In the genomic region with DNA sequence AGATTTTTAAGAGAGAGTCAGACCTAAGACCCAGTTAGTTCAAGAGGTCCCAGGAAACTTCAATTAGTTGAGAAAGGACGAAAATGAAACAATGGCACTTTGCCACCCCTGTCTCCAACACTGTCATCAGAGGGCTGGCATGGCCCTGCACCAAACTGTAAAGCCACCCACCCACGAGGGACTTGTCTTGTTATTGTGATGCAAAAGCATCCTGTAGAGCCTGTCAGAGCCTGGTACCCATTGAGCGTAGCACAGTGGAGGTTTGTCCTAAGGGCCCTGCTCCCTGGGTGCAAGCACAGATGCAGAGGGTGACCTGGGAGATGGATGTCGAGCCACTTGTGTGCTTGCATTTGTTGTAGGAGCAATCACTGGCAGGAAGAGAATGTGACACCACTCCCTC, we compare ENCODE assay signal across 32 mouse cellular contexts.
DNase-seq lines count a peak whose midpoint lies in the region; ATAC-seq lines count a peak whose summit lies in the region.
"Had no signal": no experiment of that assay in that cellular context is flagged by ENCODE, and none has a peak within 500 bp of the region (broad histone marks: within the 10 kb centered on the region; RNA-seq: fewer than 3 reads in every experiment).

No protein-coding gene starts in this region.

- no peaks in the 10 kb centered on the region for H3K9me3 ChIP-seq in heart, embryonic 12.5 days (replicated peaks)
- H3K9me3 ChIP-seq: embryonic facial prominence, embryonic 10.5 days; embryonic facial prominence, embryonic 15.5 days; forebrain, embryonic 12.5 days; hindbrain, embryonic 13.5 days; limb, embryonic 10.5 days; limb, embryonic 15.5 days; liver, embryonic 13.5 days; stomach, embryonic 15.5 days had no signal

- no peak overlapping the region for H3K9ac ChIP-seq in heart, embryonic 12.5 days
- H3K9ac ChIP-seq: embryonic facial prominence, embryonic 15.5 days; forebrain, embryonic 12.5 days; forebrain, postnatal 0 days; hindbrain, embryonic 13.5 days; limb, embryonic 15.5 days; liver, embryonic 13.5 days; stomach, embryonic 15.5 days had no signal

- H3K4me1 ChIP-seq in heart, embryonic 12.5 days (replicated peaks): no peaks in the 10 kb centered on the region
- H3K4me1 ChIP-seq: embryonic facial prominence, embryonic 10.5 days; embryonic facial prominence, embryonic 15.5 days; forebrain, embryonic 12.5 days; liver, embryonic 13.5 days; stomach, embryonic 15.5 days had no signal

- ATAC-seq in frontal cortex, adult (ENCODE audit: low TSS enrichment): peak; percentile 18; the same call in 1 of the 2 replicates
- no peak for ATAC-seq in heart, embryonic 12.5 days (ENCODE audit: insufficient number of reproducible peaks, low FRiP score)
- ATAC-seq: CD4-positive, CD25-positive, alpha-beta regulatory T cell, adult 4 months; forebrain, postnatal 0 days; intestine, embryonic 16.5 days had no signal

- H3K4me2 ChIP-seq in heart, embryonic 12.5 days: no peak overlapping the region
- H3K4me2 ChIP-seq: embryonic facial prominence, embryonic 15.5 days; forebrain, embryonic 12.5 days; heart, embryonic 11.5 days; hindbrain, embryonic 13.5 days; limb, embryonic 15.5 days; liver, embryonic 13.5 days; stomach, embryonic 15.5 days had no signal

- no peak for DNase-seq in frontal cortex, postnatal 14 days (ENCODE audit: low spot score in 2 of 2)
- DNase-seq in left cerebral cortex, adult 9 months (ENCODE audit: low spot score in 2 of 2): peak; percentile 43 to 51
- DNase-seq in left cerebral cortex, postnatal 4 days: no peak
- DNase-seq in layer of hippocampus, adult 9-10 months (ENCODE audit: low spot score): peak; percentile 40
- DNase-seq in telencephalon, adult 2 months (ENCODE audit: low read depth, low spot score): peak; percentile 54
- DNase-seq: adrenal gland, postnatal 25 days; cerebellum, adult 8-10 months; forebrain, postnatal 0 days; gastrocnemius, postnatal 36 days; heart, adult 18-20 months; heart, postnatal 4 days; kidney, adult 8-10 months; kidney, postnatal 4 days; liver, embryonic 13.5 days; lung, adult 2 months; lung, postnatal 10 days; midbrain, embryonic 14.5 days; thymus, postnatal 14 days had no signal

- H3K27me3 ChIP-seq in heart, embryonic 12.5 days (replicated peaks): no peaks in the 10 kb centered on the region
- H3K27me3 ChIP-seq: embryonic facial prominence, embryonic 15.5 days; forebrain, embryonic 12.5 days; hindbrain, embryonic 13.5 days; limb, embryonic 15.5 days; liver, embryonic 13.5 days; stomach, embryonic 15.5 days had no signal

- 40% methylated on average over 4 of the region's 4 CpGs for WGBS in heart, embryonic 12.5 days

- H3K36me3 ChIP-seq in heart, embryonic 12.5 days: no peaks in the 10 kb centered on the region
- H3K36me3 ChIP-seq: embryonic facial prominence, embryonic 10.5 days; embryonic facial prominence, embryonic 15.5 days; forebrain, embryonic 12.5 days; hindbrain, embryonic 13.5 days; limb, embryonic 10.5 days; limb, embryonic 15.5 days; liver, embryonic 13.5 days; stomach, embryonic 15.5 days had no signal

- intact Hi-C loops in left cerebral cortex, postnatal 4 days (cut with DNase I): no loop called here

- H3K4me3 ChIP-seq in heart, embryonic 12.5 days: no peak overlapping the region
- H3K4me3 ChIP-seq: embryonic facial prominence, embryonic 10.5 days; embryonic facial prominence, embryonic 15.5 days; forebrain, embryonic 12.5 days; hindbrain, embryonic 13.5 days; limb, embryonic 10.5 days; limb, embryonic 15.5 days; liver, embryonic 13.5 days; stomach, embryonic 15.5 days had no signal

- H3K27ac ChIP-seq in heart, embryonic 12.5 days (ENCODE audit: poor library complexity, severe bottlenecking): no peak overlapping the region
- H3K27ac ChIP-seq: embryonic facial prominence, embryonic 10.5 days; embryonic facial prominence, embryonic 15.5 days; forebrain, embryonic 12.5 days; hindbrain, embryonic 13.5 days; kidney, postnatal 0 days; limb, embryonic 10.5 days; limb, embryonic 15.5 days; liver, embryonic 13.5 days; macrophage; stomach, embryonic 15.5 days had no signal

Comparison
In these comparisons a context has a peak if more than half of its experiments do, and no peak if none do; other contexts are left out.
1. DNase-seq: peak in left cerebral cortex, adult 9 months (2 of 2), layer of hippocampus, adult 9-10 months (single experiment) and telencephalon, adult 2 months (single experiment); none in frontal cortex, postnatal 14 days (0 of 2) and left cerebral cortex, postnatal 4 days (single experiment).